Mouse (Mus musculus): Measurements from ENCODE around the gene Fgfr2.
"Not testable (repeated sequence)": the region's sequence is repeated elsewhere in the genome, so short reads cannot be mapped to it uniquely, and the experiment has no call there.

Gene Fgfr2

GRCm38 (mm10) chr7:133121080-133121607 lies 2.0 kb downstream of the Fgfr2 start:
- no peak for DNase-seq (ENCODE audit: extremely low read depth, insufficient read length, low spot score)

DNA sequence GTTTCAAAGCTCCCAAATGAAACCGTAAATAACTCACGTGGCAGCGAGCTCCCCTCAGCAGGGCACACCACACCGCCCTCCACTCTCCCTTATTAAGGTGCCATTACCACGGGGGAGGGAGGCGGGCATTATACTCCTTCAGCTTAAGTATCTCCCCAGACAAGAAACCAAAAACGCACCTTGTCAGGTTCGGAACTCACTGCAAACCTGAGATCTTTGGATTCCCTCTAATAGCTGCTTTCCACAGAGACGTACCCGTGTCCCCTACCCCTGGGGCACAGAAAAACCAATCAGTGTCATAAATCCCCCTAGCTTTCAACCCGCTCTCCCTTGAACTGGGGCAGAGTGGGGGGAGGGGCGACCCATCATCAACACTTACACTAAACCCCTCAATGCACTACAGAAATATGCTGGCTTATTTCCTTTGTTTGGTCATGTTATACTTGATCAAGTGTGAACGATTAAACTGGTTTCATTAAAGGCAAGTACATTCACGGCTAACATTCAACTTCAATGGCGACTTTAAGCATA lies 2.9 kb downstream of the Fgfr2 start:
- peak; percentile 18 for DNase-seq (ENCODE audit: extremely low read depth, insufficient read length, low spot score)

DNA sequence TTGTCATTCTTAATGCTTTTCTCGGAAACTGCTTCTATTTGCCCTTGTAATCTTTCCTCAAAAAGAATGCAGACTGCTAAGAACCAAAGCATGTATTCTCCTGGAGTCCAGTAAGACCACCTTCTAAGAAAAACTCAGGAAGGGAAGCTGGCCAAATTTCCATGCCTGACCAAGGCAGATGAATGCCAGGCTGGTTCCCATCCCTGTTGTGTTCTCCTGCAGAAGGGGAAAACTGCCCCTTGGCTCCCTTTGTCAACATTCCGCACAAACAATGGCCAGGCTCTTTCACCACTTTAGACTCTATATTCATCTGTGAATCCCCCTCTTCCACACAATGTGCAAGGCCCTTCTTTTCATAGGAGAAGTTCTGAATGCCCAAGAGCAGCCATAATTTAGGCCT lies 5.3 kb downstream of the Fgfr2 start:
- DNase-seq (ENCODE audit: extremely low read depth, insufficient read length, low spot score): no peak

DNA sequence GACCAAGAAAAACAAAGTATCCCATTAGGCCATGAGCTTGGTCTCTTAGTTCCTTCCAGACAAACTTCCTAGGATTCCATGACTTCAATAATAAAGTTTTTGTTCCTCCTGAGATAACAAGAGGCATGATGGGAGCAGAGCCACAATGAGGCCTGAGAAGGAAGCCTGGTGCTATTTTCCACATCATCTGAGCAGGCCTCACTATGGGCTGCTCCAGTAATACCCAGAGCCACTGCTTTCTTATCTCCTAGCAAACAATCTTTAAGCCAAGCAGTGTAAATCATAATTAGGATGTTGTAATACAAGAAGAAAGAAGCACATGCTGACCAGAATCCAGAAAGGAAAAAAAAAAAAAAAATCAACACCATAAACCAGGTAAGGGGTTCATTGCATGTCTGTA lies 6.6 kb downstream of the Fgfr2 start:
- no peak for DNase-seq (ENCODE audit: extremely low read depth, insufficient read length, low spot score)

GRCm38 (mm10) chr7:133115886-133116285 lies 7.3 kb downstream of the Fgfr2 start:
- DNase-seq (ENCODE audit: extremely low read depth, insufficient read length, low spot score): no peak

- no peak for DNase-seq (ENCODE audit: extremely low read depth, insufficient read length, low spot score)
These were observed 8.2 kb downstream of the Fgfr2 start for GRCm38 (mm10) chr7:133114847-133115470.

DNA sequence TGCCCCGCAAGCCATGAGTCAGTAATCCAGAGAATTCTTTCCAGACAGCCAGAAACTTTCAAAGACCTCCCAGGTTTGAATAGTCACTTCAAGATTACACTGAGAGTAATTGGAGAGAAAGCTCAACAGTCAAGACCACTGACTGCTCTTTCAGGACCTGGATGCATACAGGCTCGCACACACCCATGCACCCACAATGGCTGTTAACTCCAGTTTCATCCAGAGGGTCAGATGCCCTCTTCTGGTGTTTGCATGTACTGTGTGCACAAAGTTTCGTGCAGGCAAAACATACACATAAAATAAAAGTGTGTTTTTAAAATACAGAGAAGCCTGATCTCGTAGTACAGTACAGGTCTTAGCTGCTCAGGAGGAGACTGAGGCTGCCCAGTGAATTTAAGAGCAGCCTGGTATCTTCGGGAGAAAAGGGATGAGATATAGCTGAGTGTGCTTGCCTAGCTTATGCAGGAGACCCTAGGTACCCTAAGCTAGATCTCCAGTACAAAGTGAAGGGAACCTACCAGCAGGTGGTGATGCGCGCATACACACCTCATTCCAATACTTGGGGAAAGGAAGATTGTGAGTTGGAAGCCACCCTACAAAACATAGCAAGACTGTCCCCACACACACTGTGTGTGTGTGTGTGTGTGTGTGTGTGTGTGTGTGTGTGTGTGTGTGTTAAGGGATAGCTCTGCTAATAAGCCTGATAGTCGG lies 9.8 kb downstream of the Fgfr2 start:
- DNase-seq (ENCODE audit: extremely low read depth, insufficient read length, low spot score): peak; percentile 30

GRCm38 (mm10) chr7:133112351-133112831 lies 10.8 kb downstream of the Fgfr2 start:
- DNase-seq (ENCODE audit: extremely low read depth, insufficient read length, low spot score): peak; percentile 33

DNA sequence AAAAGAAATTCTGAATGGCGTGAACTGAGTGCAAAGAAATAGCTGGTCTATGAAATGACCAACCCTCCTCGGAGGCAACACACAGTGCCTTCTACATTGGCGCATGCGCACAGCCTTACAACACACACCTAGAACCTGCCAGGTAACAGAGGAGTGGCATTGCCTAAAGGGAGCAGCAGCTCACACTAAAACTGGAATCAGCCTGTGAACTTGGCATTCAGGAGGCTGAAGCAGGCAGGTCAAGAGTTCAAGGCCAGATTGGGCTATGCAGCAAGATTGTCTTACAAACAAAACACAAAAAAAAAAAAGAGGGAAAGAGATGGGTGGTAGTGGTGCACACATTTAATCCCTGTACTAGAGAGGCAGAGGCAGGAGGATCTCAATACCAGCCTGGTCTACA lies 13.7 kb downstream of the Fgfr2 start:
- DNase-seq (ENCODE audit: extremely low read depth, insufficient read length, low spot score): no peak

DNA sequence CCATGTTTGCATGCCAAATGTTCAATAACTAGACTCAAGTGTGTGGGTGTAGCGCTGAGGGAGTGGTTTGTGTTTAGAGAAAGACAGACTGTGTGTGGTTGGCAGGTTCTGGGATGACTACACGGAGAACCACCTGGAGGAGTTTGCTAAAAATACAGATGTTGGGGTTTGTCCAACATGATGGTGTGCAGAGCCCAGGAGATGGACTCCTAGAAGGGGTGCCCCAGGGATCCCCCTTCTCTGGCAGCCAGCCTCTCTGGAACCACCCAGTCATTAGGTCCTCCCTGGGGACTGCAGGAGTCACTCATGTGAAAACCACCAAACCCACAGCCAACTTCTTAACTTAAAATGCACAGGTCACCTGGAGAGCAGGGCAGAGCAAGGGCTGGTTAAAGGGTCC lies 14.5 kb downstream of the Fgfr2 start:
- DNase-seq (ENCODE audit: extremely low read depth, insufficient read length, low spot score): no peak

GRCm38 (mm10) chr7:133102578-133102977 lies 20.6 kb downstream of the Fgfr2 start:
- DNase-seq (ENCODE audit: extremely low read depth, insufficient read length, low spot score): no peak

- DNase-seq (ENCODE audit: extremely low read depth, insufficient read length, low spot score): no peak
These were observed 22.1 kb downstream of the Fgfr2 start for GRCm38 (mm10) chr7:133101070-133101469.

DNA sequence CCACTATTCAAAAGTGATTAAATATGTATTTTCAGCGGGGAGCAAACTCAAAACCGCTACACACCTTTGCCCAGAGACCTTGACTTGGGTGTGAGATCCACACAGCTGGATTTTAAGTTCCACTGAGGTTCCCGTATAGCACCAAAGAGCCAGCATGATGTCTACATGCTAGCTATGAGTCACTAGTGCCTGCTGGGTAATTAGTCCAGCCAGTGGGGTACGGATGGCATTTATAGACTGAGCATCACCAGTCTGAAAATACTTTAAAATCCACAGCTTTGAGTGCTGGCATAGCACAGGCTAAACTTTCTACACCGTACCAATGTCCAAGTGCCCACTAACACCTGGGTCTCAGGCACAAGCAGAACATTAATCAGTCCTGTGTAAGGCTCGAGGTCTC lies 23.0 kb downstream of the Fgfr2 start:
- no peak for DNase-seq (ENCODE audit: extremely low read depth, insufficient read length, low spot score)

- DNase-seq (ENCODE audit: extremely low read depth, insufficient read length, low spot score): no peak
These were observed 23.9 kb downstream of the Fgfr2 start for GRCm38 (mm10) chr7:133099266-133099665.

- no peak for DNase-seq (ENCODE audit: extremely low read depth, insufficient read length, low spot score)
These were observed 24.9 kb downstream of the Fgfr2 start for GRCm38 (mm10) chr7:133098118-133098793.

GRCm38 (mm10) chr7:133095610-133096009 lies 27.5 kb downstream of the Fgfr2 start:
- DNase-seq (ENCODE audit: extremely low read depth, insufficient read length, low spot score): not testable (repeated sequence)

DNA sequence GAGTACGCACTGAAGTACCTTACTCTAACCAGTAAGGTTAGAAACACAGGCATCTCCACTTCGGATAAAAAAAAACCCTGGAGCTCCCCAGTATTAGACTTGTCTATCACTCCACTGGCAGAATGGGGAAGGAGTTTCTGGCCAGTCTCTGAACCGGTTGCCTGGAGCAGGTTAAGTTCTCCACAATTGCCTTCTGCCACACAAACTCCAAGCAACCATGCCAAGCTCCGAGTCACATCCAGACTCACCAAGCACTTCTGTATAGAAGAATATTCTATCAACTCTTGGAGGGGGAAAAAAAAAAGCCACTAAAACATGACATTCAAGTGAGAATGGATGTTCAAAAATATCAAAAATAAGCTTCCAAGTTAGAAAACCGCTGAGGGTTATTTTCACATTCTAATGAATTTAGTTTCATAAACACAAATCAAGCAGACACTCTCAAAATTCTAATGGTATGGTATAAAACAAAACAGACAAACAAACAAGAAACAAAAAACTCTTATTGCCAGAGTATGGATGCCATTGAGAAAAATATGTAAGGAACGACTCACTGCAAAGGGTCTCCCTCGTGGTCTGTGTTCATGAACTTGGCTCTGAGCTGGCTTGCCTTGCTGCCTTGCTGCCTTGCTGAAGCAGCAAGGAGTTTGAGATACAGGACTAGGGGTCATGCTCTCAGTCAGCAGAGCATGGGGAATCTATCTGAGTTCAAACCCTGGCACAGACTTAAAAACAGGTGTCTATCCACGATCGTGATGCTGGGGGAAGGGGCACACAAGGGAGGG lies 28.2 kb downstream of the Fgfr2 start:
- DNase-seq (ENCODE audit: extremely low read depth, insufficient read length, low spot score): no peak

DNA sequence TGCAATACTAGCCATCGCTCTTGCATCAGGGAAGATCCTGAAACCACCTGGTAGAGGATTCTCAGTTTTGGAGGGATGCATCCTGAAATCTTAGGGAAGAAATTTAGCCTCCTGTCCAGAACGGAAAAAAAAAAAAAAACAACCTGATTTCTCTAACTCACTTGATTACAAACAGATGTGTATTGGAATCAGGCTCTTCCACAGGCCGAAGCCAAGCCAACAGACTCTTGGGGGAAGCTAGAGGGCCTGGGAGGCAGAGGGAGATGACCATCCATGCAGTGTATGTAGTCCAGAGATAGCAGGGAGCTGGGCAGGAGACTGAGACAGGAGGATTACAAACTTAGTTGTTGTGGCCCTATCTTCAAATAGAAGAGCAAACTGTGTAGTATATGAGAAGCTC lies 29.0 kb downstream of the Fgfr2 start:
- no peak for DNase-seq (ENCODE audit: extremely low read depth, insufficient read length, low spot score)

- DNase-seq (ENCODE audit: extremely low read depth, insufficient read length, low spot score): no peak
These were observed 29.4 kb downstream of the Fgfr2 start for GRCm38 (mm10) chr7:133093731-133094130.

GRCm38 (mm10) chr7:133090641-133091040 lies 32.5 kb downstream of the Fgfr2 start:
- no peak for DNase-seq (ENCODE audit: extremely low read depth, insufficient read length, low spot score)
